Mouse (Mus musculus) megakaryocyte, embryonic 14.5 days (primary cell): ENCODE results near the gene Jak3.

Source experiments
- FLI1 ChIP-seq: IDR thresholded peaks from 2 replicates; pipeline ENCODE4 v1.6.1; 2012; ENCODE audit warnings: low read length, inconsistent platforms, mixed read lengths
- GATA1 ChIP-seq: IDR thresholded peaks from 3 replicates; pipeline ENCODE4 v1.6.1; 2012; ENCODE audit warnings: mixed read lengths, low read length, inconsistent platforms, borderline replicate concordance

DNA sequence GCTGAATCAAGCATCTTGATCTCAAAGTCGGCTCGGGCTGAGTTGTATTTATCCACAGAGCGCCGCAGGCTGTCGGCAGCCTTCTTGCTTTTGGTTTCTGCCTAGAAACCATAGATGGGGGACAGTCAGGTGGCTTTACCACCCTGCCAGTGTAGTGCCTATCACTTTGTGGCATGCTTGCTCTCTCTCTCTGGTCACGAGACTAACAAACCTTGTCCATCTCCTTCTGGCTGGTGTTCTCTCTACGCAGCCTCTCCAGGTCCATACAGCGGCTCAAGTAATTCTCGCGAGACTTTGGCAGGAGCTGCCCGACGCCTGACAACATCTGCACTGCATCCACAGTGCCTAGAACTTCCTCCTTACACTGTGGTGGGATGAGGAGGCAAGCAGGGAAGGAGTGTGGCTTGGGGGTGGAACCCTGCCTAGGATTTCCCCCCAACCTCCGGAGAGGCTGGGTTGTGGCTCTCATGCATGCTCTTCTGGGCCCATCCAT is 40.5 kb downstream of the Jak3 start:
- TF ChIP-seq GATA1 (no peak), FLI1 (no peak)
